Mouse (Mus musculus): Measurements from ENCODE around the gene Ttn. TPM values are rescaled to one million over a fixed set of nuclear protein-coding genes. Genes with fewer than 3 reads are reported as not detected.

Ttn gene
- polyA plus RNA-seq, 1 experiment from 2014 or later = 694 TPM

- Histone ChIP-seq H3K27ac (no peak overlapping the region), H3K27me3 (no peaks in the 10 kb centered on the region), H3K9me3 (replicated peaks) (no peaks in the 10 kb centered on the region), H3K4me2 (no peak overlapping the region), H3K4me1 (replicated peaks) (no peaks in the 10 kb centered on the region), H3K4me3 (no peak overlapping the region), H3K9ac (no peak overlapping the region), H3K36me3 (no peaks in the 10 kb centered on the region)
- ATAC-seq (replicated peaks; ENCODE audit: insufficient number of reproducible peaks, insufficient read depth, low FRiP score, low read depth) = no peak
- 3% methylated on average over 1 of the region's 1 CpGs for WGBS
Measured at GRCm38 (mm10) chr2:76655982-76656381, 326.4 kb downstream of the Ttn start.

- Histone ChIP-seq H3K27ac (no peak overlapping the region), H3K27me3 (no peaks in the 10 kb centered on the region), H3K4me2 (no peak overlapping the region), H3K4me3 (no peak overlapping the region), H3K9me3 (replicated peaks) (no peaks in the 10 kb centered on the region), H3K36me3 (no peaks in the 10 kb centered on the region), H3K9ac (no peak overlapping the region), H3K4me1 (replicated peaks) (no peaks in the 10 kb centered on the region)
- WGBS = 73% methylated on average over 3 of the region's 3 CpGs
- no peak for ATAC-seq (replicated peaks; ENCODE audit: insufficient number of reproducible peaks, insufficient read depth, low FRiP score, low read depth)
Measured at GRCm38 (mm10) chr2:76655444-76655843, 326.9 kb downstream of the Ttn start.

DNA sequence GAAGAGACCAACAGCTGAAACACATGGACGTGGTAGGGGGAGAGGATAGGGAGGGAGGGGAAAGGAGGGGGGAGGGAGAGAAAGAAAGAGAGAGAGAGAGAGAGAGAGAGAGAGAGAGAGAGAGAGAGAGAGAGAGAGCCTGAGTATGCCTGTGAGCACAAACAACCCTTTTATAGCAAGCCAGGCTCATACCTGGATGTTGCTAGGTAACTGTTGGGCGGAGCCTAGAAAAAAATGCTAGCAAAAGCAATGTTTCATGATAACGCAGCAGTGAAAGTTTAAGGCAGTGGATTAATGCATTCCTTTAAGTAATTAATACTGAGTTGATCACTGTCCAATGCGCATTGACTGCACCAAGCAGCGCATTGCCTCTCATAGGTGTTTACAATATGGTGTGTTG lies 327.7 kb downstream of the Ttn start:
- Histone ChIP-seq H3K4me3 (no peak overlapping the region), H3K4me1 (replicated peaks) (no peaks in the 10 kb centered on the region), H3K27ac (no peak overlapping the region), H3K9ac (no peak overlapping the region), H3K4me2 (no peak overlapping the region), H3K9me3 (replicated peaks) (no peaks in the 10 kb centered on the region), H3K36me3 (no peaks in the 10 kb centered on the region), H3K27me3 (no peaks in the 10 kb centered on the region)
- ATAC-seq (replicated peaks; ENCODE audit: insufficient number of reproducible peaks, insufficient read depth, low FRiP score, low read depth) = no peak
- WGBS = 74% methylated on average over 5 of the region's 5 CpGs

Other genes with a start within 250 kb of the Ttn start
- 140 and 175 TPM in 2 replicates for gene Ccdc141, start 188.1 kb upstream of the Ttn start, polyA plus RNA-seq (2015; fragmentation: Nextera tagmentation; extraction: Ambion mirVana)